Mouse (Mus musculus) frontal cortex, postnatal 10 days (tissue): ENCODE measurements around the gene Pou3f4.
"Not testable (repeated sequence)": the region's sequence is repeated elsewhere in the genome, so short reads cannot be mapped to it uniquely, and the experiment has no call there.

Experiments used
- DNase-seq, 2 experiments: peaks; one replicate each; pipeline ENCODE4 v3.0.0; 2022; ENCODE audit warnings: low spot score in 2 of 2, mixed read lengths in 1 of 2

Pou3f4 gene

GRCm38 (mm10) chrX:110814151-110814571, at the start of gene Pou3f4:
Gene Pou3f4 (plus strand): TSS chrX:110814280.
- DNase-seq: peak; percentile 79 to 81

GRCm38 (mm10) chrX:110765939-110766338, 48.1 kb upstream of the Pou3f4 start:
- no peak for DNase-seq

GRCm38 (mm10) chrX:110774807-110775206, 39.3 kb upstream of the Pou3f4 start:
- DNase-seq: not testable (repeated sequence)

- DNase-seq: no peak
Measured at GRCm38 (mm10) chrX:110802502-110802901, 11.6 kb upstream of the Pou3f4 start.

- no peak for DNase-seq
Measured at GRCm38 (mm10) chrX:110810001-110810578, 4.0 kb upstream of the Pou3f4 start.

- DNase-seq: no peak
Measured at GRCm38 (mm10) chrX:110810753-110811506, 3.1 kb upstream of the Pou3f4 start.

GRCm38 (mm10) chrX:110812071-110812470, 2.0 kb upstream of the Pou3f4 start:
- no peak for DNase-seq

- DNase-seq: no peak
Measured at GRCm38 (mm10) chrX:110813401-110813800, 679 bp upstream of the Pou3f4 start.

GRCm38 (mm10) chrX:110814592-110815548, 790 bp downstream of the Pou3f4 start:
- DNase-seq: no peak

GRCm38 (mm10) chrX:110815549-110815930, 1.5 kb downstream of the Pou3f4 start:
- DNase-seq: no peak

- DNase-seq: no peak
Measured at GRCm38 (mm10) chrX:110816609-110817008, 2.5 kb downstream of the Pou3f4 start.

- no peak for DNase-seq
Measured at GRCm38 (mm10) chrX:110817211-110817610, 3.1 kb downstream of the Pou3f4 start.

- DNase-seq: no peak
Measured at GRCm38 (mm10) chrX:110837450-110837849, 23.4 kb downstream of the Pou3f4 start.

GRCm38 (mm10) chrX:110851300-110851699, 37.2 kb downstream of the Pou3f4 start:
- DNase-seq: no peak
